In genomic region chr9:65179817-65180624, GRCm38 (mm10) we compare ENCODE assay signal across 9 mouse cellular contexts. TPM values are rescaled to one million over a fixed set of nuclear protein-coding genes. Genes with fewer than 3 reads are reported as not detected.
DNase-seq lines count a peak whose midpoint lies in the region; ATAC-seq lines count a peak whose summit lies in the region.
"Had no signal": no experiment of that assay in that cellular context is flagged by ENCODE, and none has a peak within 500 bp of the region (broad histone marks: within the 10 kb centered on the region; RNA-seq: fewer than 3 reads in every experiment).

No protein-coding gene starts in this region.

- H3K9ac ChIP-seq in lung, embryonic 16.5 days (ENCODE audit: low read length), result no peak overlapping the region
- peak overlapping the region; percentile 17; the same call in 1 of the 2 replicates for H3K9ac ChIP-seq in forebrain, embryonic 12.5 days
- no peak overlapping the region for H3K9ac ChIP-seq in liver, embryonic 11.5 days (ENCODE audit: low read depth, low read length)
- no peak overlapping the region for H3K9ac ChIP-seq in stomach, embryonic 16.5 days (ENCODE audit: low read length)

- WGBS in lung, embryonic 16.5 days, result 31% methylated on average over 17 of the region's 17 CpGs
- WGBS in forebrain, embryonic 12.5 days, result 33% methylated on average over 17 of the region's 17 CpGs
- 22% methylated on average over 17 of the region's 17 CpGs for WGBS in liver, embryonic 11.5 days
- 30% methylated on average over 17 of the region's 17 CpGs for WGBS in stomach, embryonic 16.5 days

- H3K27ac ChIP-seq in lung, embryonic 16.5 days (ENCODE audit: low read length), result no peak overlapping the region
- peak overlapping the region; percentile 95 for H3K27ac ChIP-seq in forebrain, embryonic 12.5 days
- H3K27ac ChIP-seq in liver, embryonic 11.5 days (ENCODE audit: low read depth, low read length), result no peak overlapping the region
- H3K27ac ChIP-seq in stomach, embryonic 16.5 days (ENCODE audit: low read length), result no peak overlapping the region
- H3K27ac ChIP-seq: macrophage had no signal

- H3K27me3 ChIP-seq in lung, embryonic 16.5 days (ENCODE audit: control insufficient read depth, insufficient read depth, low read depth, low read length), result no peaks in the 10 kb centered on the region
- H3K27me3 ChIP-seq in forebrain, embryonic 12.5 days, result 0 out of 2 replicates have a peak, but pooled peaks cover 8% of the 10 kb centered on the region
- peaks cover 42% of the 10 kb centered on the region for H3K27me3 ChIP-seq in liver, embryonic 11.5 days (replicated peaks; ENCODE audit: control insufficient read depth, insufficient read depth, low read length)
- no peaks in the 10 kb centered on the region for H3K27me3 ChIP-seq in stomach, embryonic 16.5 days (ENCODE audit: control insufficient read depth, insufficient read depth, low read length)

- no peak for ATAC-seq in lung, embryonic 16.5 days (ENCODE audit: low read depth)
- no peak for ATAC-seq in forebrain, embryonic 12.5 days (ENCODE audit: low FRiP score)
- ATAC-seq in liver, embryonic 11.5 days (replicated peaks; ENCODE audit: low FRiP score), result 0 out of 2 replicates have a peak, but pooled peaks have one; percentile 27
- ATAC-seq in stomach, embryonic 16.5 days (ENCODE audit: insufficient read depth, low FRiP score), result no peak

- no peaks in the 10 kb centered on the region for H3K9me3 ChIP-seq in lung, embryonic 16.5 days (ENCODE audit: control insufficient read depth, low read length)
- H3K9me3 ChIP-seq in forebrain, embryonic 12.5 days, result no peaks in the 10 kb centered on the region
- no peaks in the 10 kb centered on the region for H3K9me3 ChIP-seq in liver, embryonic 11.5 days (ENCODE audit: control insufficient read depth, low read length)
- H3K9me3 ChIP-seq in stomach, embryonic 16.5 days (replicated peaks; ENCODE audit: control insufficient read depth, low read length), result no peaks in the 10 kb centered on the region

- peaks cover 21% of the 10 kb centered on the region for H3K4me1 ChIP-seq in lung, embryonic 16.5 days (replicated peaks; ENCODE audit: control insufficient read depth, insufficient read depth, low read length)
- peaks cover 79% of the 10 kb centered on the region for H3K4me1 ChIP-seq in forebrain, embryonic 12.5 days
- H3K4me1 ChIP-seq in liver, embryonic 11.5 days (replicated peaks; ENCODE audit: control insufficient read depth, insufficient read depth, low read length), result 0 out of 2 replicates have a peak, but pooled peaks cover 3% of the 10 kb centered on the region
- peaks cover 38% of the 10 kb centered on the region for H3K4me1 ChIP-seq in stomach, embryonic 16.5 days (ENCODE audit: control insufficient read depth, insufficient read depth, low read length)

- no peaks in the 10 kb centered on the region for H3K36me3 ChIP-seq in lung, embryonic 16.5 days (ENCODE audit: control insufficient read depth, insufficient read depth, low read length)
- peaks cover 54% of the 10 kb centered on the region for H3K36me3 ChIP-seq in forebrain, embryonic 12.5 days (replicated peaks)
- H3K36me3 ChIP-seq in liver, embryonic 11.5 days (ENCODE audit: control insufficient read depth, insufficient read depth, low read length), result no peaks in the 10 kb centered on the region
- no peaks in the 10 kb centered on the region for H3K36me3 ChIP-seq in stomach, embryonic 16.5 days (ENCODE audit: control insufficient read depth, insufficient read depth, low read length)

- no peak for DNase-seq in lung, postnatal 4 days
- DNase-seq in liver, embryonic 11.5 days (ENCODE audit: low spot score), result no peak
- DNase-seq in urinary bladder, postnatal 25 days (ENCODE audit: low spot score), result no peak
- no peak for DNase-seq in cerebellum, adult 8-10 months
- DNase-seq: kidney, postnatal 10 days had no signal

- H3K4me3 ChIP-seq in lung, embryonic 16.5 days (ENCODE audit: low read length), result no peak overlapping the region
- no peak overlapping the region for H3K4me3 ChIP-seq in forebrain, embryonic 12.5 days (replicated peaks)
- H3K4me3 ChIP-seq in liver, embryonic 11.5 days (ENCODE audit: low read depth, low read length), result no peak overlapping the region
- H3K4me3 ChIP-seq in stomach, embryonic 16.5 days (replicated peaks; ENCODE audit: low read length), result no peak overlapping the region

- peak overlapping the region; percentile 22; the same call in 1 of the 2 replicates for H3K4me2 ChIP-seq in lung, embryonic 16.5 days (ENCODE audit: low read depth, low read length)
- H3K4me2 ChIP-seq in forebrain, embryonic 12.5 days, result 0 out of 2 replicates have a peak overlapping the region, but pooled peaks have one; percentile 3
- H3K4me2 ChIP-seq in liver, embryonic 11.5 days, result 0 out of 2 replicates have a peak overlapping the region, but pooled peaks have one; percentile 1
- peak overlapping the region; percentile 8; the same call in 1 of the 2 replicates for H3K4me2 ChIP-seq in stomach, embryonic 16.5 days (ENCODE audit: low read depth, low read length)

RNA-seq across cellular contexts. Expression of gene Parp16, which starts 15.1 kb away (rescaled TPM):
- polyA plus RNA-seq in lung, embryonic 16.5 days (2015; fragmentation: Nextera tagmentation; extraction: Ambion mirVana), result 5.7 TPM in 2 replicates
- 5.7 and 5.9 TPM in 2 replicates for polyA plus RNA-seq in forebrain, embryonic 12.5 days (2016; fragmentation: Nextera tagmentation; extraction: Ambion mirVana)
- 7.3 and 7.5 TPM in 2 replicates for polyA plus RNA-seq in liver, embryonic 11.5 days (2014; fragmentation: Nextera tagmentation; extraction: Ambion mirVana)
- polyA plus RNA-seq in stomach, embryonic 16.5 days (2015; fragmentation: Nextera tagmentation; extraction: Ambion mirVana), result 7.5 and 7.6 TPM in 2 replicates

RNA-seq across cellular contexts. Expression of gene Igdcc3, which starts 39.0 kb away (rescaled TPM):
- 0.85 and 1.3 TPM in 2 replicates for polyA plus RNA-seq in lung, embryonic 16.5 days (2015; fragmentation: Nextera tagmentation; extraction: Ambion mirVana)
- polyA plus RNA-seq in forebrain, embryonic 12.5 days (2016; fragmentation: Nextera tagmentation; extraction: Ambion mirVana), result 40.0 and 40.8 TPM in 2 replicates
- polyA plus RNA-seq in liver, embryonic 11.5 days (2014; fragmentation: Nextera tagmentation; extraction: Ambion mirVana), result 4.8 and 5.5 TPM in 2 replicates
- polyA plus RNA-seq in stomach, embryonic 16.5 days (2015; fragmentation: Nextera tagmentation; extraction: Ambion mirVana), result 0.44 and 0.55 TPM in 2 replicates
- polyA plus RNA-seq: macrophage had no signal
